Mouse (Mus musculus) B cell, adult 67 days (primary cell): ENCODE results near the gene Utp15. TPM values are rescaled to one million over a fixed set of nuclear protein-coding genes. Genes with fewer than 3 reads are reported as not detected.

Experiments used
- total RNA-seq, 2 experiments: library from RNA; stranded (reverse); gene quantifications; 4 replicates each; pipeline ENCODE4 v1.2.4; 2023

Utp15 gene
- total RNA-seq: 10 to 100 TPM; 64.7 to 67.0 TPM

DNA sequence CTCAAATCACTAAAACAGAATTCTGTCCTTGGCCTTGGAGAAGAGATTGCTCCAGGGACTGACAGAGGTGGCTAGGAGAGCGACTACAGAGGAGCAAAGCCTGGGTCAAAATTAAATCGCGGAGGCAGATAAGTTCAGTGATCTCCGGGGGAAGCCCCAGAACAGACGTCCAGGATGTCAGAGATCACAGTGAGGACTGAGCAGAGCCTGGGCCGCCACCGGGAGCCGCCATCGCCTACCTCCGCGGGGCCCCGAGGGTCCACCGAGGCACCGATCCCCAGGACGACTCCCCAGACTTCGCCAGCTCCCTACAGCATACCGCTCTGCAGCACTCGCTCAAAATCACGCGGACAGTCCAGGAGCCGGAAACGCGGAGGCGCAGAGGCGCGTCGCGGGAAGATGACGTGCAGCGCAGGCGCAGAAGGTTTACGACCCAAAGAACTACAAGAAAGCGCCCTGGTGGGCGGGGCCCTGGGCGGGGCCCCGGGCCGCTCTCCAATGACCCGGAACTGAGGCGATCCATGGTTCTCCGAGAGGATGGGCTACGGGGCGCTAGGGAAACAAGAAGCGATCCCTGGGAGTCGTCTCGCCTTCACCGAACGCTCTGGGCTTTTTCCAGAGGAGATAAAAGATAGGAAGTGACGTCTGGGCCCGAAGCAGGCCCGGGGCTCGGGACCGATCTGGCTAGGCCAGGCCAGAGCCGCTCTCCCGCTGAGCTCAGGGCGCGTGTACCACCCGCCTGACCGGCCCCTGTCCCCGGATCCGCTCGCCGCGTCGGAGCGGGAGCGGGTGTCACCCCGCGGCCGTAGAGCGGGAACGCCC is at the start of gene Utp15, which contains the start of gene Ankra2:
Gene Utp15 (minus strand): TSS at position 406 of the 822 bp plus-strand sequence.
Gene Ankra2 (plus strand): TSS at position 439 of the 822 bp plus-strand sequence.

GRCm38 (mm10) chr13:98279686-98280085 is 16.8 kb upstream of the Utp15 start, which contains the start of gene Gm21976:
TSS of gene Gm21976 (plus strand) at chr13:98279887.

DNA sequence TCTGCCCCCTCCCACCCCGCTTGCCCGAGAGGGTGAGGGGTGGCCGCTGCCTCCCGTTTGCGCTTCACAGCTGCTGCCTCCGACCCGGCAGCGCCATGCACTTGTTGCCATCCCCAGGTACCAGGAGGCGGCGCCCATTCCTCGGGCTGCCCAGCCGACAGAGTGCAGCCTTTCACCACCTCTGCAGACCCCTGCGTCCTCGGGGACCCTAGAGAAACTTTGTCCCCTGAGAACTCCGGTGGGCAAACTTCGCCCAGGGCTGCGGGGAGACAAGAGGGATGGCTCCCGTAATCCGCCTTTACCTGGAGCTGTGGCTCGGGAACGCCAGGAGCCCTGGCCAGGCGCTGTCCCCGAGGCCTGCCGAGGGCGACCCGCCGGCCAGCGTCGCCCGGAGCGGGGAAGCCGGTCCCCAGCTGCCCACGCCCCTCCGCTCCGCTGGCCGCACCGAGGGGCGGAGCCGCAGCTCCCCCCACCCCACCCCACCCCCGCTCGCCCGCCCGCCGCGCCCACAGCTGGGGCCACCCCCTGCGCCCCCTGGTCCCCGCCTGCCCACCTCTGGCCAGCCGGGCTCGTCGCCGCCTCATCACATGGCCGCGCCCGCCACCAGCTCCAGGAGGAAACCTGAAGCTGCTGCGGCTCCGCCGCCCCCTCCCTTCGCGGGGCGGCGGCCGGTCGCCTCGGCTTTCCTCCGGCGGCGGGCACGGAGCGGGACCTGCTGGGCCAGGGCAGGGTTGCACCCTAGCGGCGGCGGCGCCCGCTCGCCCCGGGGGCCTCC is 56.9 kb downstream of the Utp15 start, which contains the start of gene Arhgef28:
Gene Arhgef28 (minus strand): TSS at position 669 of the 775 bp plus-strand sequence.

Other genes with a start within 250 kb of the Utp15 start
- gene Arhgef28, start 56.6 kb downstream of the Utp15 start, total RNA-seq: not detected
- gene Ankra2, start within 50 bp of the Utp15 start, total RNA-seq: 10 to 100 TPM; 37.0 to 38.5 TPM
- not detected for gene Gm21976, start 16.8 kb upstream of the Utp15 start, total RNA-seq
- gene Btf3, start 54.0 kb upstream of the Utp15 start, total RNA-seq: 100 to 1,000 TPM; 401 to 408 TPM
- gene Foxd1, start 91.2 kb upstream of the Utp15 start, total RNA-seq: under 1 TPM; 0.09 to 0.18 TPM
- gene Gm10320, start 229.0 kb upstream of the Utp15 start, total RNA-seq: not detected